Mouse (Mus musculus) frontal cortex, postnatal 10 days (tissue): Measurements from ENCODE around the gene AU021092.

Experiments used
- DNase-seq, 2 experiments: peaks; one replicate each; pipeline ENCODE4 v3.0.0; 2022; ENCODE audit warnings: low spot score in 2 of 2, mixed read lengths in 1 of 2

AU021092 gene

GRCm38 (mm10) chr16:5214126-5214525 lies 8.0 kb downstream of the AU021092 start:
- DNase-seq = no peak

- DNase-seq = no peak
Observed at GRCm38 (mm10) chr16:5212150-5212549, 9.9 kb downstream of the AU021092 start.

- DNase-seq = no peak
Observed at GRCm38 (mm10) chr16:5210365-5210764, 11.7 kb downstream of the AU021092 start.

GRCm38 (mm10) chr16:5206051-5206450 lies 16.0 kb downstream of the AU021092 start:
- no peak for DNase-seq

- DNase-seq = no peak
Observed at GRCm38 (mm10) chr16:5205431-5205970, 16.6 kb downstream of the AU021092 start.

GRCm38 (mm10) chr16:5203668-5204433 lies 18.2 kb downstream of the AU021092 start, which contains the start of gene Nagpa:
Gene Nagpa, minus strand, starts transcription at chr16:5204012.
- peak; percentile 75 to 78 for DNase-seq

GRCm38 (mm10) chr16:5203200-5203599 lies 18.9 kb downstream of the AU021092 start:
- peak in 1 of 2 experiments; percentile 24 for DNase-seq

GRCm38 (mm10) chr16:5202681-5203080 lies 19.4 kb downstream of the AU021092 start:
- peak in 1 of 2 experiments; percentile 34 for DNase-seq

- DNase-seq = no peak
Observed at GRCm38 (mm10) chr16:5195080-5195479, 27.0 kb downstream of the AU021092 start.

- no peak for DNase-seq
Observed at GRCm38 (mm10) chr16:5186234-5186633, 35.9 kb downstream of the AU021092 start.

GRCm38 (mm10) chr16:5185691-5186090 lies 36.4 kb downstream of the AU021092 start:
- DNase-seq = no peak

- no peak for DNase-seq
Observed at GRCm38 (mm10) chr16:5184956-5185355, 37.1 kb downstream of the AU021092 start.

GRCm38 (mm10) chr16:5184101-5184500 lies 38.0 kb downstream of the AU021092 start:
- no peak for DNase-seq

GRCm38 (mm10) chr16:5183310-5183975 lies 38.7 kb downstream of the AU021092 start:
- DNase-seq = no peak

- DNase-seq = no peak
Observed at GRCm38 (mm10) chr16:5172636-5173035, 49.5 kb downstream of the AU021092 start.

- no peak for DNase-seq
Observed at GRCm38 (mm10) chr16:5168829-5169228, 53.3 kb downstream of the AU021092 start.

- no peak for DNase-seq
Observed at GRCm38 (mm10) chr16:5168038-5168437, 54.1 kb downstream of the AU021092 start.

- DNase-seq = no peak
Observed at GRCm38 (mm10) chr16:5164327-5164726, 57.8 kb downstream of the AU021092 start.
